8 mouse cellular contexts compared by ENCODE assay signal in genomic region chr7:110432301-110432700, GRCm38 (mm10).
A peak's percentile ranks its signal among the peaks of the same experiment; 100 is the strongest.
DNase-seq lines count a peak whose midpoint lies in the region; ATAC-seq and TF ChIP-seq lines count a peak whose summit lies in the region.

No protein-coding gene starts in this region.

- H3K27me3 ChIP-seq in forebrain, embryonic 16.5 days (replicated peaks; ENCODE audit: control insufficient read depth, insufficient read depth, low read length) = no peaks in the 10 kb centered on the region
- no peaks in the 10 kb centered on the region for H3K27me3 ChIP-seq in forebrain, embryonic 13.5 days
- no peaks in the 10 kb centered on the region for H3K27me3 ChIP-seq in kidney, postnatal 0 days (ENCODE audit: insufficient read depth, low read length)
- H3K27me3 ChIP-seq in limb, embryonic 14.5 days (ENCODE audit: control insufficient read depth, insufficient read depth, low read length) = no peaks in the 10 kb centered on the region

- no peak overlapping the region for H3K4me3 ChIP-seq in forebrain, embryonic 16.5 days (replicated peaks; ENCODE audit: low read length)
- no peak overlapping the region for H3K4me3 ChIP-seq in forebrain, embryonic 13.5 days
- no peak overlapping the region for H3K4me3 ChIP-seq in bone marrow, adult 2 months (replicated peaks; ENCODE audit: control insufficient read depth, low read depth, low read length)
- H3K4me3 ChIP-seq in embryonic fibroblast, embryonic 13.5 days (ENCODE audit: insufficient read depth, low read length) = no peak overlapping the region
- no peak overlapping the region for H3K4me3 ChIP-seq in kidney, postnatal 0 days (replicated peaks; ENCODE audit: low read depth, low read length)
- no peak overlapping the region for H3K4me3 ChIP-seq in limb, embryonic 14.5 days (replicated peaks; ENCODE audit: low read length)

- peak; percentile 27; the same call in 1 of the 2 replicates for TF ChIP-seq CTCF in bone marrow, adult 2 months (IDR thresholded peaks at IDR 0.05; ENCODE audit: control insufficient read depth, insufficient read depth, low read length)
- TF ChIP-seq CTCF in embryonic fibroblast, embryonic 13.5 days (IDR thresholded peaks at IDR 0.05; ENCODE audit: borderline replicate concordance, insufficient read depth, low read length) = peak; percentile 4; the same call in 1 of the 2 replicates
- TF ChIP-seq CTCF in kidney, postnatal 0 days (IDR thresholded peaks at IDR 0.05; ENCODE audit: low read depth) = peak; percentile 87

- H3K36me3 ChIP-seq in forebrain, embryonic 16.5 days (ENCODE audit: control insufficient read depth, insufficient read depth) = no peaks in the 10 kb centered on the region; the same call in 1 of the 2 replicates
- H3K36me3 ChIP-seq in forebrain, embryonic 13.5 days (ENCODE audit: poor library complexity, severe bottlenecking) = peaks cover 10% of the 10 kb centered on the region; the same call in 1 of the 2 replicates
- peaks cover 10% of the 10 kb centered on the region; the same call in 1 of the 2 replicates for H3K36me3 ChIP-seq in kidney, postnatal 0 days (ENCODE audit: insufficient read depth, low read length)
- peaks cover 6% of the 10 kb centered on the region for H3K36me3 ChIP-seq in limb, embryonic 14.5 days (ENCODE audit: control insufficient read depth, insufficient read depth, low read length)

- DNase-seq in CD4-positive, CD25-positive, alpha-beta regulatory T cell, adult 2 months (ENCODE audit: low read depth, low spot score) = peak; percentile 81
- peak; percentile 83 for DNase-seq in kidney, postnatal 0 days (ENCODE audit: low spot score)
- peak; percentile 60 for DNase-seq in limb, embryonic 14.5 days (ENCODE audit: low spot score)
- peak; percentile 51 for DNase-seq in right cerebral cortex, postnatal 14 days

- no peak overlapping the region for H3K9ac ChIP-seq in forebrain, embryonic 16.5 days (replicated peaks; ENCODE audit: low read depth, low read length)
- H3K9ac ChIP-seq in forebrain, embryonic 13.5 days = no peak overlapping the region
- no peak overlapping the region for H3K9ac ChIP-seq in kidney, postnatal 0 days (ENCODE audit: low read depth, low read length)
- no peak overlapping the region for H3K9ac ChIP-seq in limb, embryonic 14.5 days (ENCODE audit: low read depth, low read length, severe bottlenecking)

- 31% methylated on average over 4 of the region's 4 CpGs for WGBS in forebrain, embryonic 16.5 days
- 23% methylated on average over 4 of the region's 4 CpGs for WGBS in forebrain, embryonic 13.5 days
- WGBS in bone marrow, adult 2 months = 12% methylated on average over 4 of the region's 4 CpGs
- WGBS in kidney, postnatal 0 days = 20% methylated on average over 4 of the region's 4 CpGs
- whole genome bisulfite sequencing in limb, embryonic 14.5 days = 19% methylated on average over 4 of the region's 4 CpGs

- H3K4me1 ChIP-seq in forebrain, embryonic 16.5 days (replicated peaks; ENCODE audit: control insufficient read depth, insufficient read depth, low read length) = no peaks in the 10 kb centered on the region
- H3K4me1 ChIP-seq in forebrain, embryonic 13.5 days = no peaks in the 10 kb centered on the region
- H3K4me1 ChIP-seq in bone marrow, adult 2 months (ENCODE audit: control insufficient read depth, insufficient read depth, low read length) = no peaks in the 10 kb centered on the region
- H3K4me1 ChIP-seq in embryonic fibroblast, embryonic 13.5 days (ENCODE audit: control insufficient read depth, insufficient read depth, low read length) = peaks cover 2% of the 10 kb centered on the region; the same call in 1 of the 2 replicates
- no peaks in the 10 kb centered on the region for H3K4me1 ChIP-seq in kidney, postnatal 0 days (replicated peaks; ENCODE audit: insufficient read depth, low read length)
- H3K4me1 ChIP-seq in limb, embryonic 14.5 days (ENCODE audit: control insufficient read depth, insufficient read depth, low read length) = no peaks in the 10 kb centered on the region

- no peak overlapping the region for H3K4me2 ChIP-seq in forebrain, embryonic 16.5 days (ENCODE audit: low read length)
- H3K4me2 ChIP-seq in forebrain, embryonic 13.5 days = no peak overlapping the region
- H3K4me2 ChIP-seq in kidney, postnatal 0 days (ENCODE audit: low read length) = no peak overlapping the region
- no peak overlapping the region for H3K4me2 ChIP-seq in limb, embryonic 14.5 days (replicated peaks; ENCODE audit: low read depth, low read length, severe bottlenecking)

- no peaks in the 10 kb centered on the region for H3K9me3 ChIP-seq in forebrain, embryonic 16.5 days (ENCODE audit: control insufficient read depth, low read length)
- H3K9me3 ChIP-seq in forebrain, embryonic 13.5 days (replicated peaks) = no peaks in the 10 kb centered on the region
- H3K9me3 ChIP-seq in kidney, postnatal 0 days (replicated peaks; ENCODE audit: low read length) = no peaks in the 10 kb centered on the region
- no peaks in the 10 kb centered on the region for H3K9me3 ChIP-seq in limb, embryonic 14.5 days (ENCODE audit: control insufficient read depth, low read length)

- peak; percentile 61; the same call in 1 of the 2 replicates for ATAC-seq in forebrain, embryonic 16.5 days
- ATAC-seq in forebrain, embryonic 13.5 days = no peak
- no peak for ATAC-seq in kidney, postnatal 0 days (replicated peaks; ENCODE audit: low FRiP score, low read depth)
- no peak for ATAC-seq in limb, embryonic 14.5 days (ENCODE audit: low FRiP score, low read depth)

- no peak for TF ChIP-seq POLR2A in bone marrow, adult 2 months (IDR thresholded peaks at IDR 0.05; ENCODE audit: borderline replicate concordance, control insufficient read depth, low read depth, low read length)
- TF ChIP-seq POLR2A in embryonic fibroblast, embryonic 13.5 days (IDR thresholded peaks at IDR 0.05; ENCODE audit: low read depth, low read length) = no peak
- no peak for TF ChIP-seq POLR2A in limb, embryonic 14.5 days (IDR thresholded peaks at IDR 0.05; ENCODE audit: borderline replicate concordance, extremely low read depth, insufficient read depth, insufficient read length)

- H3K27ac ChIP-seq in forebrain, embryonic 16.5 days (ENCODE audit: low read length) = no peak overlapping the region
- H3K27ac ChIP-seq in forebrain, embryonic 13.5 days = no peak overlapping the region
- H3K27ac ChIP-seq in bone marrow, adult 2 months (ENCODE audit: control insufficient read depth, insufficient read depth, low read depth, low read length, poor library complexity) = no peak overlapping the region
- H3K27ac ChIP-seq in embryonic fibroblast, embryonic 13.5 days (ENCODE audit: insufficient read depth, low read length) = no peak overlapping the region
- no peak overlapping the region for H3K27ac ChIP-seq in kidney, postnatal 0 days
- H3K27ac ChIP-seq in limb, embryonic 14.5 days (replicated peaks; ENCODE audit: low read depth, low read length) = no peak overlapping the region

Comparison
In these comparisons a context has a peak if more than half of its experiments do, and no peak if none do; other contexts are left out.
1. CTCF ChIP-seq: peak in every context shown above with its lines; median percentile 87 in kidney, postnatal 0 days; 27 in bone marrow, adult 2 months; 4 in embryonic fibroblast, embryonic 13.5 days.